Mouse (Mus musculus): ENCODE measurements around the gene Ssh2. TPM values are rescaled to one million over a fixed set of nuclear protein-coding genes. Genes with fewer than 3 reads are reported as not detected.
A peak's percentile ranks its signal among the peaks of the same experiment; 100 is the strongest.

The Ssh2 gene
- total RNA-seq, 2 experiments from 2014 or later, result 84.5 to 104 TPM

DNA sequence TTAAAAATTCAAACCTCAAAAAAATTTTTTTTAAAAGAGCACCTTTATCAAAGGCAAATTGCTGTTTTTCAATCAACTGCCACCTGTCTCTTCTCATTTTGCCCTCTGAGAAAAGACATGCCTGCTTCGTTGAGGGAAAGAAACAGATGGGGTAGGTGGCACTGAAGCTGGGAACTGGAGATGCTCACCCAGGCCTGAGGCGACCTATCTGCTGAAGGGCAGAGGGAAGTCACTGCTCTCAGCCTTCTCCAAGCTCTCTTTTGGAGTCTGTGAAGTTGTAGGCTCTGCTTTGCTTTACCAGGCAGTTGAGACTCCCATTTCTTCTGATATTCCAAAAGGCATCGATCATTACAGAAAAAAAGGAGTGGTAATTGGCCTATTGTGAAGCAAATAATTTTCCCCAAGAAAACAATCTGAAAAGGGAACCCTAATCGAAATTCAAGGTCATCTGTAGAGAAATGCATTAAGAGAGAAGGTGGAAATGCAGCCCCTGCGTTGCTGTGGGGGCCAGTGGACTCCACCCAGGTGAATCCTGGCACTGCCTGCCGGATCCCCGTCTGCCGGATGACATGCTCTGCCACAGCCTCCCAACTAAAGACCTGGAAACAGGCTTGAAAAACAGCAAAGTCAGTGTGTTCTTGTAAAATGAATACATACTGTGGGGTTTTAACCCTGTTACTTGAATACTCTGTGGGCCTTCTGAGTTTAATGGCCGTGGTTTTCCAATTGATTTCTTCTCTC lies 239.9 kb downstream of the Ssh2 start:
- ATAC-seq (ENCODE audit: poor library complexity, severe bottlenecking), result no peak

DNA sequence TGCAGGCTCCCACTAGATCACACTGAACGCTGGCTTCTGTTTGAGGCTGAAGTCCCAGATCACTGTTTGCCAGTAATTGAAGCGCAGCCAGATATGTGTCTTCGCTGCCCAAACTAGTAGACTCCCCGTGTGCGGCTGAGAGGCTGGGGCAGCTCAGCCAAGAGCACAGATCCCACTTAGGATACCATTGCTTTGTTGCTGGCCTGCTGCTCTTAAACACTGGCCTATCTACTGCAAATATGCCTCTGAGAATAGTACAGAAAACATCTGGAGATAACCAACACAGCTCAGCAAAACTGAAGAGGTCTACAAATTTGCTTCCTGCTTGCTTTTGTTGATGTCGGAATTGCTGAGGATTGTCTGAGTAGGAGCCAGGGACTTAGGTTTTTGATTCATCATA lies 240.8 kb downstream of the Ssh2 start:
- ATAC-seq (ENCODE audit: poor library complexity, severe bottlenecking), result no peak

DNA sequence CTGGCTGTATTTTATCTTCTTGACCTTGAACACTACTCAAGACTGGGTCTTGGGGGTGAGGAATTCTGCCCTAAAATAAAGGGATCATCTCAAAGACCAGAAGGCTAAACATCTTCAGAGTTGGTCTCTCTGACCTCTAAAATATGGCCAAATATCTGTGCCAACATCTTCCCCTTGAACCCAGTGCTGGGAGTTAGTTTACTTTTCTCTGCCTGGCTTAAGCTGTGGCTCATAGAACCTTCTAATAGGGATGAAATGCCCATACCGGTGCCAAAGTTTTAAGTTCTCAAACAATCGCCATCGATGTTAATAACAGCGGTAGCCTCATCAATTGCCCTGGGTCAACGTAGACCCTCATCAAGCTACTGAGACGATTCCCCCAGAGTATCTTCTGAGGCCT lies 245.8 kb downstream of the Ssh2 start:
- no peak for ATAC-seq (ENCODE audit: poor library complexity, severe bottlenecking)

DNA sequence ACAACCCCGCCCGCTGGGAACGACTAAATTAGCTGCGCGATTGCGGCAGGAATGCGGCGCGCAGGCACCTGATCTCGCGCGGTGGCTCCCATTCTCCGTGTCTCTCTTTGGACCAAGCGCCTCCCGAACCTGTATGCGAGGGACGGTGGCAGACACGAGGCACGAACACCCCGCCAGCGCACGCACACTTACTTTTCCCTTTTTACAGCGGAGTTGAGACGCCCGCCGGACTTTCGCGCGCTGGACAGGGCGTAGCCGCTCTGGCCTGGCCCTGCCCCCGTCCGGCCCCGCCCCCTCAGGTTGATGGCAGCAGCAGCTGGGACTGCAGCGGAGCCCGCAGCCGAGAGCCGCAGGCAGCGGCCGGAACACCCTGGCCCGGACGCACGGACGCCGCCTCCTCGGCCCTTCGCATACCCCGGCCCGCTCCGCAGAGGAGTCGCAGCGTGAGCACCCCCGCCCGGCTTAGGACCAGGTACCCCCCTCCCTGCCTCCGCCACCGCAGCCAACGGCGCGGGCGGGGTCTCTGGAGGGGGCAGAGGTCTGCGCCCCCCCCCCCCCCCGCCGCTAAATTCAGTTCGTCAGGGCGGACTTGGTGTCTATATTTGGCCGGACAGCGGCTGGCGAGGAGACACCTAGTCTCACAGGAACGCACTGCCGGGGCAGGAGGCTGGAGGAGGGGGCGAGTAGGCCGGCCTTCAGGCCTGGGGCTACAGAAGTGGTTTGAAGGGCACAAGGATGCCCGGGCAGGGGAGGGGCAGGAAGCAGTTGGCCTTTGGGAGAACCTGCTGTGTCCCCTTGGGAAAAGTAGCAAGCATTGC lies 246.4 kb downstream of the Ssh2 start, which contains the start of gene Coro6:
Coro6 (plus strand) TSS at position 129 of the 818 bp plus-strand sequence.
- peak; percentile 80 for ATAC-seq (ENCODE audit: poor library complexity, severe bottlenecking)

DNA sequence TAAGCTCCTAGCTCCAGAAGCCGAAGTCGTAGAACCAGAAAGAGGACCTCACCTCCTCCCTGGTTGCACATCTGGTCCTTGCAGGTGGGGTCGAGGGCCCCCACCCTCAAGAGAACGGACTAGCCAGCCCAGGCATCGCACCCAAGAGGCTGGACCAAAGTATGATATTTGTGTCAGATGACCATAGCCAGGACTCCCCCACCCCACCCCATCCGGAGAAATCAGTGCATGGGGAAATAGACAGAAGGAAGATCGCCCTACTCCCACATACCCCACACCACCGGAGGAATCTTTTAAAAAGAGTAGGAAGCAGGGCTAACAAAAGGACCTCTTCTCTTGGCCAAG lies 247.0 kb downstream of the Ssh2 start:
- ATAC-seq (ENCODE audit: poor library complexity, severe bottlenecking), result no peak

DNA sequence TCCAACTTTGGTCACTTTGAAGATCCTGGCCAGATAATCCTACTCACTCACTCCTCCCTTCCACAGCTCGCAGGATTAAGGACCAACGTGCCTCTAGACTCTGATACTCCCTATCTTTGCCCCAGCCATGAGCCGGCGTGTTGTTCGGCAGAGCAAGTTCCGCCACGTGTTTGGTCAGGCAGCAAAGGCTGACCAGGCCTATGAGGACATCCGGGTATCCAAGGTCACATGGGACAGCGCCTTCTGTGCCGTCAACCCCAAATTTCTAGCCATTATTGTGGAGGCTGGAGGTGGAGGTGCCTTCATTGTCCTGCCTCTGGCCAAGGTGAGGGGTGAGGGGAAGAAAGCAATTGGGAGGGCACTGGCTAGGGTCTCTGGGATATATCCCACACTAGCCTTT lies 247.7 kb downstream of the Ssh2 start:
- no peak for ATAC-seq (ENCODE audit: poor library complexity, severe bottlenecking)

DNA sequence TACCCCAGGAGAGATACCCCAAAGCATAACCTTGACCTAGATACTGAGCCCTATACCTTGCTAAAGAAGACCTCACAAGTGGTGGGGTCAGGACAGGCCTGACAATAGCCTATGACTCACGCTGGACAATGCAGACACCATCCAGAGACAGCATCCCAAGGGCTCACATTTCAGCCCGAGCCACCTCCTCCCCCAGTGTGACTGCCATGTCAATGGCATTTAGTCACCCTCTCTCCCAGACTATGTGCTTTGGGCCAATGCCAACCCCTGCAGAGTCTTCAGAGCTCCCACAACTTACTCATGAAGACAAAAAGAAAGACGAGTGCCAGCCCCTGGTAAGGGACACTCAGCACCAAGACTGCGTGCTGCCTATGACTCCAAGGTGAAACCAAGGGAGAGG lies 248.6 kb downstream of the Ssh2 start:
- ATAC-seq (ENCODE audit: poor library complexity, severe bottlenecking), result no peak

DNA sequence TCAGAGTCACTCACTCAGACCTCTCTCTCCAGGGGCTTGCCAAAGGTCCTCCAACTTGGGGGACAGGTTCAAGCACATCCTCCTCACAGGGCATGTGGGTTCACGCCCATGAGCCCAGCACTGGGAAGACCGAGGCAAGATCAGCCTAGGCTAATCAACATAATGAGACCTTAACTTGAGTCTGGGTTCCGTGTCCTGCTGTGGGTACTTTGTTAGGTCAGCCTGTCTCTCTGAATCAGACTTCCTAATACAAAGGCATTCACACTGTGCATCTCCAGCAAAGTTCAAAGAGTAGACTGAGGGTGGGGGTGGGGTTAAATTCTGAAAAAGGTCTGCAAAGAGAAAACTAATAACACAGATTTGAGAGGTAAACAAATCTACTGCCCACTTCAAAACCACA lies 249.0 kb downstream of the Ssh2 start:
- ATAC-seq (ENCODE audit: poor library complexity, severe bottlenecking), result no peak

DNA sequence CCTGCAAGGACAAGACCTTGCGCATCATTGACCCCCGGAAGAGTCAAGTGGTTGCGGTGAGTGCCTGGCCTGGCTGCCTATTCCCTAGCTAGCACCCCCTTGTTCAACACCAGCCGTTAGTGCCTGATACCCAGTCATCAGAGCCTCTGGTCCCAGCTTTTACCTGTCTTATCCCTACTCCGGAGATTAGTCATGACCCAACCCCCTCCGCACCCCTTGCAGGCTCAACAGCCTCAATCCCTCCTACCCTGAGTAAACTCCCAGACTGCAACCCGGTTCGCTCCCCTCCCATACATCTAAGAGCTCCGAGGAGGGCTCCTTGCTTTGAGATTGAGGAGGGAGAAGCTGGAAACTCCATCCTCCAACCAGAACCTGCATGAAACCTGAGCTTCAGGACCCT lies 250.5 kb downstream of the Ssh2 start:
- ATAC-seq (ENCODE audit: poor library complexity, severe bottlenecking), result no peak

DNA sequence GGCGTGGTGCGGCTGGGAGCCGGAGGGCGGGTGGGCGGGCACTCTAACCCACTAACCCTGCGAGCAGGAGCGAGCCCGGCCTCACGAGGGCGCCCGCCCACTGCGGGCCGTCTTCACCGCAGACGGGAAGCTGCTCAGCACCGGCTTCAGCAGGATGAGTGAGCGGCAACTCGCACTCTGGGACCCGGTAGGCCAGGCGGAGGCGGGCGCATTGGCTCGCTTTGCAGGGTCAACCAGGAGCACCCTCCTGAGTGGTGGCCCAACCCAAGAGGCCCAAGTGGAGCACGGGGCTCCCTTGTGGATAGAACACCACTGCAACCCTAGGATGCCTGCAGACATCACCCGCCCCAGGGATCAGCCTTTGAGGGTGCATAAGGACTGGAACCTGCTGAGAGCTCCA lies 251.1 kb downstream of the Ssh2 start:
- peak; percentile 82 for ATAC-seq (ENCODE audit: poor library complexity, severe bottlenecking)

DNA sequence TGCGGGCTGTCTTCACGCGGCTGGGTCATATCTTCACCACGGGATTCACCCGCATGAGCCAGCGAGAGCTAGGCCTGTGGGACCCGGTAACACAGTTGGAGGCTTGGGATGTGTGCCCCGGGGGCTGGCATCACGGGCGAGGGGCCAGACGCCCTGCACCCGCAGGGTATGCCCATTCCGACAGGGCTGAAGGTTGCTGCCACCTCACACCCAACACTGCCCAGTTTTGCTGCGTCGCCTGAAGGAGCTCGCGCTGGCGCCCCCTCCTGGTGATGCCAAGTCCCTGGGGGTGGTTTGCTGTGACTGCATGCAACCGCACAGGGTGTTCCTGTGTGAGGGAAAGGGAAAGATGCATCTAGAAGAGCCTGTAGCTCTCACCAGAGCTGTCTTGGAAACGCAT lies 251.7 kb downstream of the Ssh2 start:
- ATAC-seq (ENCODE audit: poor library complexity, severe bottlenecking), result peak; percentile 85

DNA sequence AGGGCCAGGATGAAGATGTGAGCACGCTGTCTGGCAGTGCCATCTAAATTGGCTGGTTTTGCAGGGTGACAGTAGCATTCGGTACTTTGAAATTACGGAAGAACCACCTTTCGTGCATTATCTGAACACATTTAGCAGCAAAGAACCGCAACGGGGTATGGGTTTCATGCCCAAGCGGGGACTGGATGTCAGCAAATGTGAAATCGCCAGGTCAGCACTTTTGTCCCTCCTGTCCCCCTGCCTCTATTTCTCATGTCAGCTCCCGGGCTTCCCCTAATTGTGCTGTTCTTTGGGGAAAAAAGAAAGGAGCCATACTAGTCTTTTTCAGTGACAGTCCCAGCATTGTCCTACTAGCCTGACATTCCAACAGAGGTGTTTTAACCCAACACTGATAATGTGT lies 252.3 kb downstream of the Ssh2 start:
- ATAC-seq (ENCODE audit: poor library complexity, severe bottlenecking), result no peak

DNA sequence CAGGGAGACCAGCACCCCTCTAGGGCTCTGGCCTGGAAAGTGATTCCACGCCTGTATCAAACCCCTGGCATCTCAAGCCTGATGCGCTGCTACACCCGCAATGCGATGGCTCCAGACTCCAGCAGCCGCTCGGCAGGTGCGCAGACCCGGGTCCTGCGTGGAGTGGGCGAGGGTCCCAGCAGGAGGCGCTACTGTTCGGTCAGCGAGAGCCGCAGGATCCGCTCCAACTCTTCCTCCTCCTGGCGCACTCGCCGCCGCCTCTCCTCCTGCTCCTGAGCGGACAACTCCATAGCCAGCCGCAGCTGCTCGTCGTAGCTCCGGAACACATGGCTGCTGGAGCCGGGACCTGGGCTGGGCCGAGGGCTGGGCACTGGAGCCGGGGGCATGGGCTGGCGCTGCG lies 255.3 kb downstream of the Ssh2 start:
- ATAC-seq (ENCODE audit: poor library complexity, severe bottlenecking), result no peak

DNA sequence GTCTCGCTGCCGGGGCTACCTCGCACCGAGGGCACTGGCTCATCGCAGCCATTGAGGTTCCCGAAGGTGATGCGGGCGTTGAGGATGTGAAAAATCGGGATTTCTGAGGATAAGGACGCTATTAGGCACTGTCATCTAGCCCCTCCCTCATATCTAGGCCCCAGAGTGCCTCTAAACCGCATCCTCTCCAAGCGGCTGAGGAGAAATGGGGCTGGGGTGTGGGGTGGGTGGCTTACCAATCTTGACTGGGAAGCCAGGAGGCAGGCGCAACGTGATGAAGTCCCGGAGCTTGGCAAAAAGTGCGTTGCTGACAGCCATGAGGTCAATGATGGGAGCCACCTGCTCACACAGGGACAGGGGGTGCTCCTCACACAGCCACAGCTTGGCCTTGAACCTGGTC lies 256.7 kb downstream of the Ssh2 start:
- no peak for ATAC-seq (ENCODE audit: poor library complexity, severe bottlenecking)

DNA sequence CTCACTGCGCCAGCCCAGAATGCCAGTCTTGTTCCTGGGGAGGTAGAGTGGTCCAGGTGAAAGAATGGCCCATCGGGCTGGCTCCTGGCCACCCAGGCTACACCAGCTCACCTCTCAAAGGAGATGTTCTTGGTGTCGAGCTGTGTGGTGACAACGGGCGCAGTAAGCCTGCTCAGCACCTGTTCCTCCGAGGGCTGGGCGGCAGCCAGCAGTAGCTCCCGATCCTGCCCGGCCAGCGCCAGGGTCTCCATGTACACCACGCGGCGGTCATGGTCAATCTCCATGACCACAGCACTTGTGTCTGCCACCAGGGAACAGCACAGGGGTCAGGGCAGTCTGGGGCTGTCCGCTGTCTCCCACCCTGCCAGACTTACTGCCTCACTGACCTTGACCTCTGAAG lies 260.1 kb downstream of the Ssh2 start:
- ATAC-seq (ENCODE audit: poor library complexity, severe bottlenecking), result no peak

DNA sequence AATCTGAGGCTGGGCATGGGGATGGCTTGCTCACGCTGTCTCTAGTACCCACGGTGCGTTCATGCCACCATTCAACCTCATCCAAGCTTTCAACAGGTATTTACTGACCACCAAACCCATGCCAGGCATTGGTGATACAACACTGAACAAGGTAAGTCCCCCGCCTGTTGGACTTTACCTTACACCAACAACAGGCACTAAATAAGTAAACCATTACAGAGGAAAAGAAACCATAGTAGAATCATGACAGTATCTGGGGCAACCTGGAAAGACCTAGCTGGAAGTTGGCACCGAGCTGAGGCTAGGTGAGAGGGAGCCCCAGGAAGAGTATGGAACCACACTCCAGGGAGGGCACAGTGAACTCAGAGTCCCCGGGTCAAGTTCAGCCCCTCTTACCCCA lies 260.8 kb downstream of the Ssh2 start:
- ATAC-seq (ENCODE audit: poor library complexity, severe bottlenecking), result no peak

DNA sequence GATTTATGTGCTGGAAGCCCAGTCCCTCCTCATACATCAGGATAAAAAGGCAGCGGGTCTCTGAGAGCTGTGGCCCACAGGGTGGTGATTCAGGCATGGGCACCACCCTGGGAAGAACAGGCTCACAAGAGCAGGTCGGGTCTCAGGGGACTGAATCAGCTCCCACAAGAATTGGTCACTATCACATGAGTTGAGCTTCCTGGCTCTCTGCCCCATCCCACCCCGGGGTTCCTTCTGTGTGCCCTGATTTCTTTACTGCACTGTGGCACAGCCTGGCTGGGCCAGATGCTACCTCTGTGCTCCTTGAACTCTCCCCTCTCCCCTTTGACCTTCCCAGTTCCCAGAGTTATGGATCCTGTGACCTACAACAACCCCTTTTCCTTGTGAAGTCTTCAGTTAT lies 267.0 kb downstream of the Ssh2 start:
- ATAC-seq (ENCODE audit: poor library complexity, severe bottlenecking), result no peak

DNA sequence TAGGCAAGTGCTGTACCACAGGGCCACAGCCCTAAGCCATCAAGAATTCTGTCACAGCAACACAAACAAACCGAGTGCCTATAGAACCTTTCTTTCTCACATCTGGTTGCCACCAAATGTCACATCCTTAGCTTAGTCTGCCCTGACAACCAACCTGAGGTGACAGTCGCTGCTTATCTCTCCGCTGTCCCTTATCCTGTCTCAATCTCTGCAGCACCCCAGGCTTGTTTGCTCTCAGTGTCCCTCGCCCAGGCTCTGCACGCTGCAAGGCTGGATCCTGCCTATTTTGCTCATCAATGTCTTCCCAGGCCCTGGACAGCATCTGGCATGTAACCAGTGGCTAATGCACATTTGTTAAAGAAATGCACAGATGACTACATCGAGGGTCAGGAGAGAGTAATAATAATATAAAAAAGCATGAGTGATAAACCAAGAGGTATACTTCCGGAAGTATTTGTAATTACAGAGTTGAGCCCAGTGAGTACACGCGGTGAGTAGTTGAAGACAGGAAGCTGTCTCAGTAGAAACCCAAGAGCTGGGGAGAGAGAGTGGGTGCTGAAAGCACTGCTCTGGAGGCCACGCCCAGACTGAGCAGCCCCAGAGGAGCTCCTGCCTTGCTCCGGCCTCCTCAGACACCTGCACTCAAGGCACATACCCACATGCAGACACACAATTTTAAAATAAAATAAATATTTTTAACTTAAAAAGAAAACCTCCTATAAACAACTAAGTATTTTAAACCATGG lies 267.6 kb downstream of the Ssh2 start:
- ATAC-seq (ENCODE audit: poor library complexity, severe bottlenecking), result peak; percentile 59; the same call in 1 of the 2 replicates

DNA sequence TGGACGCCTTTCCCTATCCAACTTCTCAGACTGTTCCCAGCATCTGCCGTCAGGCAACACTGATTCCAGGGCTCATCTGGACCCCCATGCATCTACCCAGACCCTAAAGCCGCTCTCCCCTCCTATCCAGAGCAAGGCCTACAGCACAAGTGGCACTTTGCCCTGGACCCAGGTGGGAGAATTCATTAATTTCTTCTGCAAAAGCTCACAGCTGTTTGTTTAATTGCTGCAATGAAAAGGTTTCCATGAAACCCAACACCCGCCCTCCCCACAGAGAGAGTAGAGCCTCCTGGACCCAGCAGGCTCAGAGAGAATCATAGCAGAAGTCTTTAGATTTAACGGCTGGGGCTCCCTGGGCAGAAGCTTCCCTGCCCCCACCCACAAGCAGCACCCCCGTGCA lies 269.1 kb downstream of the Ssh2 start:
- no peak for ATAC-seq (ENCODE audit: poor library complexity, severe bottlenecking)

DNA sequence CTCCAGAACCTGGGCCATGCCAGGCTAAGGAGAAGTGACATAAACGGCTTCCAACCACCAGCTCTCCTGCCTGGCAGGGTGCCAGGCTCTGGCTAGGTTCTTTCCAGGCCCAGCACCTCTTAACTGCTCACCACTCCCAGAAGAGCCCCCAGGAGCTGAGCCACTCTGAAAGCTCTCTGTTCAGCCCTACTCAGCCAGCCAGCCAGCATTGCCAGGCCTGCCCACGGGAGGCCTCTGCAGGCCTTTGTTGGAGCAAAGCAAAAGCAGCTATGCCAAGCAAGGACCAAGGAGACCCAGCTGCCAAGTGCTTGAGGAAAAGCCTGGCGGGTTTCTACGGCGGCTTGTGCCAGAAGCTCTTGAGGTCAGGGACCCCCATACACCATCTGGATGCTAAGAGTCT lies 270.7 kb downstream of the Ssh2 start:
- ATAC-seq (ENCODE audit: poor library complexity, severe bottlenecking), result no peak

DNA sequence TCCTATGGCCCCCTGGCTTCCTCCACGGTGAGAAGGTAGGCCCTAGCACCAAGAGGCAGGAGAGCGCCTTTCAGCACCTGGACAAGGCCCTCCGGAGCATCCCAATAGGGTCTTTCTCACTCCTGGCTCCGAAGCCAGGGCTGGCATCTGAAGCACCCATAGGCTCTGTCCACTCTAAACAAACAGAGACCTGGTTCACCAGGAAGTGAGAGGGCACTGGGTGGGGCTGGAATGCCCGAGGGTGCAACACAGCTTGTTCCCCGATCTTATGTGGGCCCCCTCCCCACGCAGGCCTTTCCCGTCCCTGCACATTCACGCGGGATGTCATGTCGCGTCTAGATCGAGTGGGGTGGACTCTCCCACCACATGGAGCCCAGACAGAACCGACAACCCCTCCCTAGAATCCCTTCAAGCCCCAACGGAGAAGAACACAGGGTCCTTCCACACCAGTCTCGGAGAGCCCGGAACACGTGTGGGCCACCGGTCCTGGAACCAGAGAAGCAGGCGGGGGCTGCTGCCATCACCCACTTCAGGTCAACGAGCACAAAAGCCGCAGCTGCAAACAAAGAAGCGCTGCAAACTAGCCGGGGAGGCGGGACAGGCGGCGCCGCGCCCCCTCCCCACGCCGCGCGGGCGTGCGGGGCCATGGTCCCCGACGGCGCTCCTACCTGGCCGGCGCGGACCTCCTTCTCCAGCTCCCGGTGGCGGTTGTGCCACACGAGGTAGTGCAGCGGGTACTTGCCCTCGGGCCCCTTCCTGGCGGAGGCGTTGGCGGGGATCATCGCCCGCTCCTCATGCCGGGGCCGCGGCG lies 272.9 kb downstream of the Ssh2 start:
- ATAC-seq (ENCODE audit: poor library complexity, severe bottlenecking), result no peak

All from megakaryocyte, adult 5-6 weeks (primary cell).